Mouse (Mus musculus) layer of hippocampus, adult 8-10 months (tissue): ENCODE results near the gene Mrgprx2. TPM values are rescaled to one million over a fixed set of nuclear protein-coding genes. Genes with fewer than 3 reads are reported as not detected.
"Not testable (repeated sequence)": the region's sequence is repeated elsewhere in the genome, so short reads cannot be mapped to it uniquely, and the experiment has no call there.

Experiments used
- DNase-seq, 2 experiments: peaks; one replicate each; pipeline ENCODE4 v3.0.0; 2022; ENCODE audit warnings: low spot score in 2 of 2
- total RNA-seq, 4 experiments: library from RNA; stranded (reverse); gene quantifications; 2 replicates each; pipeline ENCODE4 v1.2.4; 2022

Mrgprx2 gene
- not detected for total RNA-seq

DNA sequence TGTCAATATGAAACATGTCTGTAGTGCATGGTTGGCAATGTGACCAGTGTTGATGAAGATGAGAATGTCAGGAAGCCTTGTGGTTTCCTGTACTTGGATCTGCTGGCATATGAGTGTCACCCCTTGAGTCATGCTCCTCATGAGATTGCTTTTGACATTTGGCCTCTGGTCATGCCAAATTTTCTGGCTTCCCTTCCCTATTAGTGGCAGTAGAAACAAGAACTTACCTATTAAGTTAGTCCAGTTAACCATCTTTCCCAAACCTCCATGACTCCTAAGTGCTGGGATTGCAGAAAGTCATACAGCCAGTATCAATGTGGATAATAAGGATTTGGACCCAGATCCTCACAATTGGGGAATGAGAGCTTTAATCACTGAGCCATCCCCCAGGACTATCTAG, at the start of gene Mrgprx2:
TSS of gene Mrgprx2 (minus strand) at position 101 of the 400 bp plus-strand sequence.
- DNase-seq: no peak

DNA sequence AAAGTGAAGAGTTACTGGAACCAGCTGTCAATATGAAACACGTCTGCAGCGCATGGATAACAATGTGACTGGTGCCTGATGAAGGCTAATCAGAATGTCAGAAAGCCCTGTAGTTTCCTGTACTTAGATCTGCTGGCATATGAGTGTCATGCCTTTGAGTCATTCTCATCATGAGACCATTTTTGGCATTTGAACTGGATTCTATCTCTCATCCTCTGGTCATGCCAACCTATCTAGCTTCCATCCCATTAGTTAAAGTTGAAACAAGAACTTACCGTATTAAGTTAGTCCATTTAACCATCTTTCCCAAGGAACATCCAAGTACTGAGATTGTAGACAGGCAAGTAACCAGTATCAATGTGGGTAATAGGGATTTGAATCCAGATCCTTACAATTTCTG, 42.9 kb downstream of the Mrgprx2 start, which contains the start of gene Mrgprb1:
TSS of gene Mrgprb1 (minus strand) at position 101 of the 400 bp plus-strand sequence.
- DNase-seq: no peak

DNA sequence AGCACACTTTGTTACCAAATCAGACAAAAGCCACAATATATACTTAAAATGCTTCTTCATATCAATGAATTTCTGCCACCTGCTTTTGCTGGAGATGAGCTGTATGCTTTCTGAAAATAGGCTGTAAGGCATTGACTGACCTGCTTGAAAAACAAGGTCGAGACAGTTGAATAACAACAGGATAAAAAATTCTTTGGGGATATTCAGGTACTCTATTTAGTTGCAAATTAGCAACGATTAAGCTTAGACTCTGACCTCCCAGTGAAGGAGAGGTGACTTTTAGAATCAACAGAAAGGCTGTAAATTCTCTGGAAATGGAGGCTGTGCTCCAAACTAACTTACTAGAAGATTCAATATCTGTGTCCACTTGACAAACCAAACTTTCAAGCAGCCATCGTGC, 62.5 kb downstream of the Mrgprx2 start:
- DNase-seq: no peak

DNA sequence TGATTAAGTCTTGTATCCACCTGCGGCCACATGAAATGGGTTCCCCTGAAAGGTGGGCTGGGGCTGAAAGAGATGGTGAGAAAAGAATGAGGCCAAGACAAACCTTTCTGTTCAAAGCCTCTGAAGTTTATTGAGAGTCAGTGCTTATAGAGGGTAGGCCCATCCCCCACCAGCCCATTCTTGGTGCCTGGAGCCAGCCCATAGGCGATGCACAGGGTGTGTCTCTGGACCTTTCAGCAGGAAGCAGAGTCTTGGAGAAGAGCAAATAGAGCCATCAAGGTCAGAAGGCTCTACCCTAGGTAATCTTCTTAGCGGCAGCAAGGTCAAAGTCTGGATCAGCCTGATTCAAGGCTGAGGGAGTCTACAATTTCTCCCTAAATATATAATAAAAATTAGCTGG, 63.2 kb downstream of the Mrgprx2 start:
- DNase-seq: not testable (repeated sequence)

Other genes with a start within 250 kb of the Mrgprx2 start
- gene Mrgprb8, start 110.8 kb downstream of the Mrgprx2 start, total RNA-seq: not detected
- not detected for gene Mrgprb1, start 43.0 kb downstream of the Mrgprx2 start, total RNA-seq
- not detected for gene Mrgprb2, start 58.8 kb upstream of the Mrgprx2 start, total RNA-seq
- not detected for gene Mrgprb3, start 144.5 kb upstream of the Mrgprx2 start, total RNA-seq